Mouse (Mus musculus) heart, embryonic 12.5 days (tissue): ENCODE results near the gene Gast. TPM values are rescaled to one million over a fixed set of nuclear protein-coding genes. Genes with fewer than 3 reads are reported as not detected.

Experiments
- ATAC-seq: fragments of 200-750 bp; cut with Nextera tagmentation; 2 replicates; pipeline ENCODE4 v1.8.0; 2017; ENCODE audit warnings: moderate TSS enrichment, moderate library complexity; ENCODE audit not compliant: insufficient number of reproducible peaks, low FRiP score
- H3K27ac ChIP-seq: fragments of 300-500 bp; sonication (generic); 2 replicates; pipeline ENCODE4 v1.5.1; 2016; ENCODE audit warnings: mild to moderate bottlenecking, moderate library complexity; ENCODE audit not compliant: poor library complexity, severe bottlenecking
- H3K27me3 ChIP-seq: fragments of 300-500 bp; sonication (generic); replicated peaks from 2 replicates; pipeline ENCODE4 v1.6.1; 2016; ENCODE audit warnings: mild to moderate bottlenecking, moderate library complexity
- H3K36me3 ChIP-seq: fragments of 300-500 bp; sonication (generic); 2 replicates; pipeline ENCODE4 v1.6.1; 2016; ENCODE audit warnings: mild to moderate bottlenecking, moderate library complexity
- H3K4me1 ChIP-seq: fragments of 300-500 bp; sonication (generic); replicated peaks from 2 replicates; pipeline ENCODE4 v1.6.1; 2016; ENCODE audit warnings: mild to moderate bottlenecking
- H3K4me2 ChIP-seq: fragments of 300-500 bp; sonication (generic); 2 replicates; pipeline ENCODE4 v1.6.1; 2016; ENCODE audit warnings: mild to moderate bottlenecking, moderate library complexity
- H3K4me3 ChIP-seq: fragments of 300-500 bp; sonication (generic); 2 replicates; pipeline ENCODE4 v1.5.1; 2016; ENCODE audit warnings: mild to moderate bottlenecking
- H3K9ac ChIP-seq: fragments of 300-500 bp; sonication (generic); 2 replicates; pipeline ENCODE4 v1.6.1; 2016; ENCODE audit warnings: mild to moderate bottlenecking, moderate library complexity
- H3K9me3 ChIP-seq: fragments of 300-500 bp; sonication (generic); replicated peaks from 2 replicates; pipeline ENCODE4 v1.6.1; 2016; ENCODE audit warnings: mild to moderate bottlenecking, moderate library complexity
- WGBS: fragments of 180-500 bp; shearing (Covaris S2); methylation state at CpG from one replicate; pipeline ENCODE4 v1.1.7; 2016; 5-methylcytosine and 5-hydroxymethylcytosine counted together
- polyA plus RNA-seq: library from polyadenylated mRNA; unstranded; fragments of >200 nt; fragmentation: Nextera tagmentation; extraction: Ambion mirVana; gene quantifications from 2 replicates; pipeline ENCODE4 v1.2.1, GENCODE M21; 2016

The Gast gene
- polyA plus RNA-seq, 1 experiment from 2014 or later = not detected

- Histone ChIP-seq H3K9me3 (no peaks in the 10 kb centered on the region), H3K27ac (no peak overlapping the region), H3K4me1 (0 out of 2 replicates have a peak, but pooled peaks cover 3% of the 10 kb centered on the region), H3K9ac (no peak overlapping the region), H3K4me2 (no peak overlapping the region), H3K36me3 (0 out of 2 replicates have a peak, but pooled peaks cover 2% of the 10 kb centered on the region), H3K4me3 (no peak overlapping the region), H3K27me3 (peaks cover 33% of the 10 kb centered on the region)
- ATAC-seq = no peak
- WGBS = 16% methylated on average over 12 of the region's 12 CpGs
Observed at GRCm38 (mm10) chr11:100362979-100363562, 28.9 kb downstream of the Gast start.

- Histone ChIP-seq H3K9ac (no peak overlapping the region), H3K27me3 (peaks cover 2% of the 10 kb centered on the region; the same call in 1 of the 2 replicates), H3K9me3 (no peaks in the 10 kb centered on the region), H3K4me3 (no peak overlapping the region), H3K27ac (no peak overlapping the region), H3K4me2 (no peak overlapping the region), H3K4me1 (peaks cover 16% of the 10 kb centered on the region), H3K36me3 (peaks cover 58% of the 10 kb centered on the region)
- 61% methylated on average over 7 of the region's 7 CpGs for WGBS
- ATAC-seq = no peak
Observed at GRCm38 (mm10) chr11:100369145-100369544, 34.9 kb downstream of the Gast start.

- no peak for ATAC-seq
- whole genome bisulfite sequencing = 54% methylated on average over 8 of the region's 8 CpGs
- Histone ChIP-seq H3K36me3 (peaks cover 62% of the 10 kb centered on the region), H3K9ac (peak overlapping the region; percentile 28; the same call in 1 of the 2 replicates), H3K9me3 (no peaks in the 10 kb centered on the region), H3K4me1 (peaks cover 16% of the 10 kb centered on the region), H3K27me3 (no peaks in the 10 kb centered on the region), H3K27ac (no peak overlapping the region), H3K4me2 (no peak overlapping the region), H3K4me3 (no peak overlapping the region)
Observed at GRCm38 (mm10) chr11:100369822-100370221, 35.6 kb downstream of the Gast start.

GRCm38 (mm10) chr11:100371981-100372558 lies 37.9 kb downstream of the Gast start:
- Histone ChIP-seq H3K27me3 (no peaks in the 10 kb centered on the region), H3K36me3 (peaks cover 84% of the 10 kb centered on the region), H3K4me2 (no peak overlapping the region), H3K4me3 (no peak overlapping the region), H3K9me3 (no peaks in the 10 kb centered on the region), H3K4me1 (peaks cover 16% of the 10 kb centered on the region), H3K9ac (no peak overlapping the region), H3K27ac (no peak overlapping the region)
- no peak for ATAC-seq
- WGBS = 82% methylated on average over 8 of the region's 8 CpGs

GRCm38 (mm10) chr11:100375127-100375526 lies 40.9 kb downstream of the Gast start:
- no peaks in the 10 kb centered on the region for H3K27me3 ChIP-seq
- peaks cover 3% of the 10 kb centered on the region for H3K4me1 ChIP-seq
- H3K27ac ChIP-seq = no peak overlapping the region
- H3K4me3 ChIP-seq = no peak overlapping the region
- H3K9me3 ChIP-seq = no peaks in the 10 kb centered on the region
- no peak overlapping the region for H3K4me2 ChIP-seq
- H3K36me3 ChIP-seq = peaks cover 96% of the 10 kb centered on the region
- no peak overlapping the region for H3K9ac ChIP-seq
- 84% methylated on average over 9 of the region's 9 CpGs for WGBS
- no peak for ATAC-seq

- WGBS = 57% methylated on average over 4 of the region's 4 CpGs
- peaks cover 96% of the 10 kb centered on the region for H3K36me3 ChIP-seq
- no peaks in the 10 kb centered on the region for H3K27me3 ChIP-seq
- H3K4me1 ChIP-seq = no peaks in the 10 kb centered on the region
- no peak overlapping the region for H3K4me2 ChIP-seq
- H3K9ac ChIP-seq = no peak overlapping the region
- no peak for ATAC-seq
- H3K27ac ChIP-seq = 0 out of 2 replicates have a peak overlapping the region, but pooled peaks have one; percentile 18
- H3K9me3 ChIP-seq = no peaks in the 10 kb centered on the region
- no peak overlapping the region for H3K4me3 ChIP-seq
Observed at GRCm38 (mm10) chr11:100376005-100376404, 41.8 kb downstream of the Gast start.

GRCm38 (mm10) chr11:100376746-100377389 lies 42.7 kb downstream of the Gast start:
- Histone ChIP-seq H3K4me1 (no peaks in the 10 kb centered on the region), H3K9me3 (no peaks in the 10 kb centered on the region), H3K36me3 (peaks cover 95% of the 10 kb centered on the region), H3K4me2 (no peak overlapping the region), H3K4me3 (no peak overlapping the region), H3K27ac (no peak overlapping the region), H3K27me3 (no peaks in the 10 kb centered on the region), H3K9ac (no peak overlapping the region)
- 94% methylated on average over 21 of the region's 21 CpGs for WGBS
- no peak for ATAC-seq

GRCm38 (mm10) chr11:100377989-100378388 lies 43.8 kb downstream of the Gast start:
- no peaks in the 10 kb centered on the region for H3K9me3 ChIP-seq
- 92% methylated on average over 14 of the region's 14 CpGs for WGBS
- H3K9ac ChIP-seq = no peak overlapping the region
- H3K4me2 ChIP-seq = no peak overlapping the region
- no peak overlapping the region for H3K27ac ChIP-seq
- no peaks in the 10 kb centered on the region for H3K27me3 ChIP-seq
- no peak overlapping the region for H3K4me3 ChIP-seq
- H3K4me1 ChIP-seq = no peaks in the 10 kb centered on the region
- H3K36me3 ChIP-seq = peaks cover 95% of the 10 kb centered on the region
- no peak for ATAC-seq

- ATAC-seq = no peak
- no peaks in the 10 kb centered on the region for H3K9me3 ChIP-seq
- no peak overlapping the region for H3K9ac ChIP-seq
- peaks cover 95% of the 10 kb centered on the region for H3K36me3 ChIP-seq
- WGBS = 89% methylated on average over 5 of the region's 5 CpGs
- no peaks in the 10 kb centered on the region for H3K27me3 ChIP-seq
- H3K4me2 ChIP-seq = no peak overlapping the region
- no peaks in the 10 kb centered on the region for H3K4me1 ChIP-seq
- no peak overlapping the region for H3K27ac ChIP-seq
- H3K4me3 ChIP-seq = no peak overlapping the region
Observed at GRCm38 (mm10) chr11:100378446-100378845, 44.2 kb downstream of the Gast start.

- Histone ChIP-seq H3K27me3 (no peaks in the 10 kb centered on the region), H3K9me3 (no peaks in the 10 kb centered on the region), H3K4me2 (no peak overlapping the region), H3K36me3 (peaks cover 95% of the 10 kb centered on the region), H3K27ac (no peak overlapping the region), H3K4me3 (no peak overlapping the region), H3K9ac (no peak overlapping the region), H3K4me1 (no peaks in the 10 kb centered on the region)
- ATAC-seq = no peak
- WGBS = 82% methylated on average over 4 of the region's 4 CpGs
Observed at GRCm38 (mm10) chr11:100379311-100379710, 45.1 kb downstream of the Gast start.

- Histone ChIP-seq H3K9me3 (no peaks in the 10 kb centered on the region), H3K4me1 (peaks cover 16% of the 10 kb centered on the region), H3K27ac (no peak overlapping the region), H3K36me3 (peaks cover 88% of the 10 kb centered on the region), H3K9ac (no peak overlapping the region), H3K4me2 (no peak overlapping the region), H3K27me3 (no peaks in the 10 kb centered on the region), H3K4me3 (no peak overlapping the region)
- WGBS = 78% methylated on average over 6 of the region's 6 CpGs
- no peak for ATAC-seq
Observed at GRCm38 (mm10) chr11:100382682-100383081, 48.5 kb downstream of the Gast start.
